Mouse (Mus musculus): ENCODE results near the gene Gm11634.
"Not testable (repeated sequence)": the region's sequence is repeated elsewhere in the genome, so short reads cannot be mapped to it uniquely, and the experiment has no call there.

GRCm38 (mm10) chr11:101620022-101620655 is 21.1 kb upstream of the Gm11634 start:
- TF ChIP-seq POLR2A (IDR thresholded peaks at IDR 0.05; ENCODE audit: low read depth, low read length); CTCF (conservative IDR thresholded peaks at IDR 0.05; ENCODE audit: insufficient read depth, insufficient read length, low read depth, low read length): not testable (repeated sequence)
